Mouse (Mus musculus): ENCODE measurements around the gene Tnip2.

DNA sequence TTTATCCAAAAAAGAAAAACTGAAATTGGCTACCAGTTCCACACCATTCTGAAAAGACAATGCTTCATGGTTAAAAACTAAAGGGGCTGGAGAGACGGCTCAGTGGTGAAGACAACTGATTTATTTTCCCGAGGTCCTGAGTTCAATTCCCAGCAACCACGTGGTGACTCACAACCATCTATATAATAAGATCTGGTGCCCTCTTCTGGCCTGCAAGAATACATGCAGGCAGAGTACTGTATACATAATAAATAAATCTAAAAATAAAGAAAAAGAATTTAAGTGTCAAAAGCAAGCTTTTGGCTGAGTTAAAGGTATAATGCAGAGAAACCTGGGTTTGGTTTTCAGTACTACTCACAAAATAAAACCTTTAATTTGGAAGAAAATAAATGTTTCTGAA is 32.9 kb downstream of the Tnip2 start:
- TF ChIP-seq CTCF (IDR thresholded peaks at IDR 0.05; ENCODE audit: borderline replicate concordance, control insufficient read depth, extremely low read depth, insufficient read depth, low read length, poor library complexity) (no peak), POLR2A (IDR thresholded peaks at IDR 0.05; ENCODE audit: control insufficient read depth, extremely low read depth, insufficient read depth, low read length, poor library complexity) (no peak)
